Mouse (Mus musculus) midbrain, embryonic 10.5 days (tissue): ENCODE data around the gene Lkaaear1. TPM values are rescaled to one million over a fixed set of nuclear protein-coding genes. Genes with fewer than 3 reads are reported as not detected.

Source experiments
- DNase-seq: peaks from one replicate; pipeline ENCODE4 v3.0.0-alpha.2; 2017; ENCODE audit warnings: low spot score
- H3K27ac ChIP-seq: fragments of 300-500 bp; sonication (generic); replicated peaks from 2 replicates; pipeline ENCODE4 v1.5.1; 2016; ENCODE audit warnings: mild to moderate bottlenecking
- H3K27me3 ChIP-seq: fragments of 300-500 bp; sonication (generic); 2 replicates; pipeline ENCODE4 v1.6.1; 2016; ENCODE audit warnings: low read depth, mild to moderate bottlenecking; ENCODE audit not compliant: poor library complexity, severe bottlenecking
- H3K36me3 ChIP-seq: fragments of 300-500 bp; sonication (generic); 2 replicates; pipeline ENCODE4 v1.6.1; 2016; ENCODE audit warnings: mild to moderate bottlenecking, moderate library complexity
- H3K4me1 ChIP-seq: fragments of 300-500 bp; sonication (generic); 2 replicates; pipeline ENCODE4 v1.6.1; 2016
- H3K4me3 ChIP-seq: fragments of 300-500 bp; sonication (generic); 2 replicates; pipeline ENCODE4 v1.5.1; 2016; ENCODE audit warnings: mild to moderate bottlenecking, moderate library complexity
- H3K9me3 ChIP-seq: fragments of 300-500 bp; sonication (generic); replicated peaks from 2 replicates; pipeline ENCODE4 v1.6.1; 2016; ENCODE audit warnings: mild to moderate bottlenecking
- WGBS: fragments of 180-500 bp; shearing (Covaris S2); methylation state at CpG from one replicate; pipeline ENCODE4 v1.1.7; 2016; 5-methylcytosine and 5-hydroxymethylcytosine counted together
- polyA plus RNA-seq: library from polyadenylated mRNA; unstranded; fragments of >200 nt; fragmentation: Nextera tagmentation; extraction: Ambion mirVana; gene quantifications from 2 replicates; pipeline ENCODE4 v1.2.1, GENCODE M21; 2016

Gene Lkaaear1
- polyA plus RNA-seq = not detected in 2 replicates

- Histone ChIP-seq H3K36me3 (no peaks in the 10 kb centered on the region), H3K9me3 (no peaks in the 10 kb centered on the region), H3K27me3 (peaks cover 25% of the 10 kb centered on the region), H3K4me3 (no peak within 1 kb of the TSS), H3K4me1 (peaks cover 19% of the 10 kb centered on the region), H3K27ac (no peak within 1 kb of the TSS)
- DNase-seq = no peak
- 46% methylated on average over 5 of the region's 5 CpGs for WGBS
These were observed at the start of gene Lkaaear1 for GRCm38 (mm10) chr2:181698241-181698640. Gene Lkaaear1 (minus strand): TSS chr2:181698442.

GRCm38 (mm10) chr2:181730051-181730450 is 31.8 kb upstream of the Lkaaear1 start:
- Histone ChIP-seq H3K36me3 (no peaks in the 10 kb centered on the region), H3K9me3 (no peaks in the 10 kb centered on the region), H3K27me3 (no peaks in the 10 kb centered on the region), H3K4me1 (peaks cover 10% of the 10 kb centered on the region), H3K27ac (no peak overlapping the region), H3K4me3 (no peak overlapping the region)
- WGBS = 75% methylated on average over 3 of the region's 3 CpGs
- no peak for DNase-seq

GRCm38 (mm10) chr2:181727659-181728262 is 29.5 kb upstream of the Lkaaear1 start:
- H3K27ac ChIP-seq = peak overlapping the region; percentile 39
- no peaks in the 10 kb centered on the region for H3K36me3 ChIP-seq
- H3K4me1 ChIP-seq = peaks cover 10% of the 10 kb centered on the region
- H3K27me3 ChIP-seq = no peaks in the 10 kb centered on the region
- no peak for DNase-seq
- WGBS = 52% methylated on average over 9 of the region's 9 CpGs
- H3K9me3 ChIP-seq = no peaks in the 10 kb centered on the region
- no peak overlapping the region for H3K4me3 ChIP-seq

GRCm38 (mm10) chr2:181722213-181722612 is 24.0 kb upstream of the Lkaaear1 start:
- WGBS = 16% methylated on average over 3 of the region's 3 CpGs
- no peak overlapping the region for H3K27ac ChIP-seq
- no peaks in the 10 kb centered on the region for H3K4me1 ChIP-seq
- no peak overlapping the region for H3K4me3 ChIP-seq
- peaks cover 13% of the 10 kb centered on the region; the same call in 1 of the 2 replicates for H3K36me3 ChIP-seq
- no peaks in the 10 kb centered on the region for H3K9me3 ChIP-seq
- H3K27me3 ChIP-seq = no peaks in the 10 kb centered on the region
- peak; percentile 52 for DNase-seq

- H3K27ac ChIP-seq = no peak overlapping the region
- peaks cover 13% of the 10 kb centered on the region; the same call in 1 of the 2 replicates for H3K36me3 ChIP-seq
- no peaks in the 10 kb centered on the region for H3K27me3 ChIP-seq
- no peak overlapping the region for H3K4me3 ChIP-seq
- no peaks in the 10 kb centered on the region for H3K9me3 ChIP-seq
- H3K4me1 ChIP-seq = no peaks in the 10 kb centered on the region
- DNase-seq = no peak
These were observed 23.0 kb upstream of the Lkaaear1 start for GRCm38 (mm10) chr2:181721200-181721599.

GRCm38 (mm10) chr2:181720061-181720460 is 21.8 kb upstream of the Lkaaear1 start:
- WGBS = 41% methylated on average over 3 of the region's 3 CpGs
- H3K27ac ChIP-seq = no peak overlapping the region
- DNase-seq = no peak
- peaks cover 13% of the 10 kb centered on the region; the same call in 1 of the 2 replicates for H3K36me3 ChIP-seq
- H3K27me3 ChIP-seq = no peaks in the 10 kb centered on the region
- H3K4me1 ChIP-seq = peaks cover 7% of the 10 kb centered on the region
- H3K4me3 ChIP-seq = no peak overlapping the region
- no peaks in the 10 kb centered on the region for H3K9me3 ChIP-seq

GRCm38 (mm10) chr2:181716991-181717390 is 18.7 kb upstream of the Lkaaear1 start:
- WGBS = 91% methylated on average over 3 of the region's 3 CpGs
- Histone ChIP-seq H3K9me3 (no peaks in the 10 kb centered on the region), H3K4me1 (peaks cover 28% of the 10 kb centered on the region), H3K27me3 (no peaks in the 10 kb centered on the region), H3K36me3 (peaks cover 13% of the 10 kb centered on the region; the same call in 1 of the 2 replicates), H3K4me3 (no peak overlapping the region), H3K27ac (no peak overlapping the region)
- no peak for DNase-seq

GRCm38 (mm10) chr2:181715382-181715781 is 17.1 kb upstream of the Lkaaear1 start:
- 77% methylated on average over 3 of the region's 3 CpGs for WGBS
- no peaks in the 10 kb centered on the region for H3K27me3 ChIP-seq
- DNase-seq = no peak
- H3K4me1 ChIP-seq = peaks cover 28% of the 10 kb centered on the region
- peaks cover 13% of the 10 kb centered on the region; the same call in 1 of the 2 replicates for H3K36me3 ChIP-seq
- H3K4me3 ChIP-seq = peak overlapping the region; percentile 52
- no peaks in the 10 kb centered on the region for H3K9me3 ChIP-seq
- peak overlapping the region; percentile 82 for H3K27ac ChIP-seq

- H3K27me3 ChIP-seq = no peaks in the 10 kb centered on the region
- H3K4me1 ChIP-seq = peaks cover 28% of the 10 kb centered on the region
- H3K36me3 ChIP-seq = peaks cover 13% of the 10 kb centered on the region; the same call in 1 of the 2 replicates
- H3K27ac ChIP-seq = peak within 1 kb of the TSS; percentile 82
- H3K9me3 ChIP-seq = no peaks in the 10 kb centered on the region
- WGBS = 1% methylated on average over 7 of the region's 7 CpGs
- peak; percentile 54 for DNase-seq
- H3K4me3 ChIP-seq = peak within 1 kb of the TSS; percentile 52
These were observed 16.7 kb upstream of the Lkaaear1 start, which contains the start of gene Oprl1 for GRCm38 (mm10) chr2:181714903-181715326. Gene Oprl1 (plus strand): TSS chr2:181715016.

GRCm38 (mm10) chr2:181713749-181714148 is 15.5 kb upstream of the Lkaaear1 start:
- no peak for DNase-seq
- Histone ChIP-seq H3K27ac (no peak overlapping the region; the same call in 1 of the 2 replicates), H3K9me3 (no peaks in the 10 kb centered on the region), H3K36me3 (0 out of 2 replicates have a peak, but pooled peaks cover 5% of the 10 kb centered on the region), H3K27me3 (no peaks in the 10 kb centered on the region), H3K4me3 (no peak overlapping the region), H3K4me1 (peaks cover 28% of the 10 kb centered on the region)
- 73% methylated on average over 1 of the region's 1 CpGs for WGBS

- H3K4me3 ChIP-seq = no peak overlapping the region
- WGBS = 43% methylated on average over 4 of the region's 4 CpGs
- no peaks in the 10 kb centered on the region for H3K9me3 ChIP-seq
- H3K27ac ChIP-seq = no peak overlapping the region
- DNase-seq = no peak
- no peaks in the 10 kb centered on the region for H3K4me1 ChIP-seq
- no peaks in the 10 kb centered on the region for H3K27me3 ChIP-seq
- no peaks in the 10 kb centered on the region for H3K36me3 ChIP-seq
These were observed 8.4 kb upstream of the Lkaaear1 start for GRCm38 (mm10) chr2:181706668-181707067.

GRCm38 (mm10) chr2:181696801-181697420 is 1.3 kb downstream of the Lkaaear1 start:
- Histone ChIP-seq H3K36me3 (no peaks in the 10 kb centered on the region), H3K4me3 (no peak overlapping the region), H3K4me1 (peaks cover 31% of the 10 kb centered on the region), H3K9me3 (no peaks in the 10 kb centered on the region), H3K27me3 (peaks cover 25% of the 10 kb centered on the region), H3K27ac (no peak overlapping the region)
- DNase-seq = no peak
- WGBS = 78% methylated on average over 33 of the region's 33 CpGs

- Histone ChIP-seq H3K27ac (no peak overlapping the region), H3K9me3 (no peaks in the 10 kb centered on the region), H3K4me1 (peaks cover 36% of the 10 kb centered on the region), H3K27me3 (peaks cover 25% of the 10 kb centered on the region), H3K36me3 (no peaks in the 10 kb centered on the region), H3K4me3 (no peak overlapping the region)
- WGBS = 72% methylated on average over 1 of the region's 1 CpGs
- DNase-seq = no peak
These were observed 2.5 kb downstream of the Lkaaear1 start for GRCm38 (mm10) chr2:181695776-181696175.
